Mouse (Mus musculus) heart, postnatal 0 days (tissue): ENCODE results near the gene Catsper2. TPM values are rescaled to one million over a fixed set of nuclear protein-coding genes. Genes with fewer than 3 reads are reported as not detected.

Experiments used
- ATAC-seq: fragments of 200-750 bp; cut with Nextera tagmentation; 2 replicates; pipeline ENCODE4 v1.8.0; 2017; ENCODE audit warnings: low read depth, moderate number of reproducible peaks, moderate library complexity; ENCODE audit not compliant: insufficient read depth
- DNase-seq: peaks from one replicate; pipeline ENCODE4 v3.0.0-alpha.2; 2016; ENCODE audit warnings: low spot score
- H3K27ac ChIP-seq: fragments of 300-500 bp; sonication (generic); 2 replicates; pipeline ENCODE4 v1.5.1; 2014; ENCODE audit warnings: low read depth, mild to moderate bottlenecking
- H3K27me3 ChIP-seq: fragments of 300-500 bp; sonication (generic); 2 replicates; pipeline ENCODE4 v1.6.1; 2014; ENCODE audit warnings: low read length, mixed read lengths; ENCODE audit not compliant: control insufficient read depth, insufficient read depth
- H3K36me3 ChIP-seq: fragments of 300-500 bp; sonication (generic); replicated peaks from 2 replicates; pipeline ENCODE4 v1.6.1; 2014; ENCODE audit warnings: low read length, mixed read lengths; ENCODE audit not compliant: control insufficient read depth, insufficient read depth
- H3K4me1 ChIP-seq: fragments of 300-500 bp; sonication (generic); 2 replicates; pipeline ENCODE4 v1.6.1; 2014; ENCODE audit warnings: antibody characterized with exemption; ENCODE audit not compliant: control insufficient read depth, insufficient read depth
- H3K4me2 ChIP-seq: fragments of 300-500 bp; sonication (generic); 2 replicates; pipeline ENCODE4 v1.6.1; 2014; ENCODE audit warnings: low read depth, mild to moderate bottlenecking, low read length, moderate library complexity
- H3K4me3 ChIP-seq: fragments of 300-500 bp; sonication (generic); 2 replicates; pipeline ENCODE4 v1.5.1; 2014; ENCODE audit warnings: low read depth, low read length
- H3K9ac ChIP-seq: fragments of 300-500 bp; sonication (generic); replicated peaks from 2 replicates; pipeline ENCODE4 v1.6.1; 2014; ENCODE audit warnings: low read depth, low read length, mixed read lengths
- H3K9me3 ChIP-seq: fragments of 300-500 bp; sonication (generic); replicated peaks from 2 replicates; pipeline ENCODE4 v1.6.1; 2016; ENCODE audit warnings: low read length; ENCODE audit not compliant: control insufficient read depth
- CTCF ChIP-seq: IDR thresholded peaks from 2 replicates; pipeline ENCODE4 v1.5.1; 2016; ENCODE audit warnings: antibody characterized with exemption, control low read depth, low read depth
- EP300 ChIP-seq: IDR thresholded peaks from 2 replicates; pipeline ENCODE4 v1.6.1; 2016; ENCODE audit warnings: antibody characterized with exemption, low read depth
- WGBS: fragments of 180-500 bp; shearing (Covaris S2); extraction: QIAGEN DNeasy Blood & Tissue Kit; methylation state at CpG from one replicate; pipeline ENCODE4 v1.1.7; 2014; 5-methylcytosine and 5-hydroxymethylcytosine counted together
- polyA plus RNA-seq: library from polyadenylated mRNA; unstranded; fragments of >200 nt; fragmentation: Nextera tagmentation; extraction: Ambion mirVana; gene quantifications from 2 replicates; pipeline ENCODE4 v1.2.1, GENCODE M21; 2015
- total RNA-seq: library from RNA; depleted of rRNA; stranded (reverse); fragments of >200 nt; gene quantifications from 2 replicates; pipeline ENCODE4 v1.2.3, GENCODE M21; 2014; ENCODE audit warnings: low replicate concordance

Gene Catsper2
- total and polyA plus RNA-seq, 2 experiments from 2014 or later: 3.7 to 5.2 TPM

GRCm38 (mm10) chr2:121442259-121443067 is 28.9 kb upstream of the Catsper2 start:
- TF ChIP-seq EP300 (no peak), CTCF (no peak)
- Histone ChIP-seq H3K9ac (peak overlapping the region; percentile 18; the same call in 1 of the 2 replicates), H3K9me3 (no peaks in the 10 kb centered on the region), H3K4me3 (peak overlapping the region; percentile 51), H3K27me3 (no peaks in the 10 kb centered on the region), H3K36me3 (peaks cover 25% of the 10 kb centered on the region), H3K27ac (no peak overlapping the region), H3K4me1 (peaks cover 13% of the 10 kb centered on the region), H3K4me2 (peak overlapping the region; percentile 88)
- peak; percentile 68; the same call in 1 of the 2 replicates for ATAC-seq
- 2% methylated on average over 30 of the region's 30 CpGs for WGBS
- DNase-seq: peak; percentile 51

GRCm38 (mm10) chr2:121441800-121442199 is 28.2 kb upstream of the Catsper2 start:
- Histone ChIP-seq H3K36me3 (peaks cover 31% of the 10 kb centered on the region), H3K9ac (0 out of 2 replicates have a peak overlapping the region, but pooled peaks have one; percentile 10), H3K9me3 (no peaks in the 10 kb centered on the region), H3K27ac (no peak overlapping the region), H3K27me3 (no peaks in the 10 kb centered on the region), H3K4me1 (peaks cover 13% of the 10 kb centered on the region), H3K4me2 (peak overlapping the region; percentile 88), H3K4me3 (peak overlapping the region; percentile 51)
- peak; percentile 24; the same call in 1 of the 2 replicates for ATAC-seq
- TF ChIP-seq EP300: no peak
- TF ChIP-seq CTCF: no peak
- no peak for DNase-seq
- WGBS: 16% methylated on average over 11 of the region's 11 CpGs

GRCm38 (mm10) chr2:121440834-121441605 is 27.4 kb upstream of the Catsper2 start:
- Histone ChIP-seq H3K27me3 (no peaks in the 10 kb centered on the region), H3K36me3 (peaks cover 36% of the 10 kb centered on the region), H3K4me1 (peaks cover 13% of the 10 kb centered on the region), H3K9me3 (no peaks in the 10 kb centered on the region), H3K27ac (no peak overlapping the region), H3K9ac (no peak overlapping the region), H3K4me2 (no peak overlapping the region), H3K4me3 (no peak overlapping the region)
- no peak for TF ChIP-seq CTCF
- TF ChIP-seq EP300: no peak
- DNase-seq (no peak), ATAC-seq (no peak)
- 44% methylated on average over 5 of the region's 5 CpGs for WGBS

- Histone ChIP-seq H3K4me2 (no peak overlapping the region), H3K9me3 (no peaks in the 10 kb centered on the region), H3K4me3 (no peak overlapping the region), H3K4me1 (peaks cover 13% of the 10 kb centered on the region), H3K27ac (no peak overlapping the region), H3K9ac (no peak overlapping the region), H3K27me3 (no peaks in the 10 kb centered on the region), H3K36me3 (peaks cover 48% of the 10 kb centered on the region)
- 65% methylated on average over 4 of the region's 4 CpGs for WGBS
- DNase-seq (no peak), ATAC-seq (no peak)
- TF ChIP-seq EP300: no peak
- TF ChIP-seq CTCF: no peak
Measured at GRCm38 (mm10) chr2:121439746-121440145, 26.2 kb upstream of the Catsper2 start.

- Histone ChIP-seq H3K9ac (no peak overlapping the region), H3K9me3 (no peaks in the 10 kb centered on the region), H3K27ac (no peak overlapping the region), H3K4me2 (no peak overlapping the region), H3K4me3 (no peak overlapping the region), H3K36me3 (peaks cover 95% of the 10 kb centered on the region), H3K27me3 (no peaks in the 10 kb centered on the region), H3K4me1 (no peaks in the 10 kb centered on the region)
- ATAC-seq (no peak), DNase-seq (peak; percentile 56)
- 89% methylated on average over 1 of the region's 1 CpGs for WGBS
- TF ChIP-seq CTCF (peak; percentile 47), EP300 (no peak)
Measured at GRCm38 (mm10) chr2:121434854-121435253, 21.3 kb upstream of the Catsper2 start.
